Mouse (Mus musculus) neutrophil, adult 5-6 weeks (primary cell): Measurements from ENCODE around the gene Pih1d1. TPM values are rescaled to one million over a fixed set of nuclear protein-coding genes. Genes with fewer than 3 reads are reported as not detected.
"Not testable (repeated sequence)": the region's sequence is repeated elsewhere in the genome, so short reads cannot be mapped to it uniquely, and the experiment has no call there.

ENCODE experiments used
- ATAC-seq: fragments of 151-379, 151-347 bp; 2 replicates; pipeline ENCODE4 v1.8.0; 2017; ENCODE audit warnings: mild to moderate bottlenecking, moderate TSS enrichment; ENCODE audit not compliant: insufficient number of reproducible peaks, poor library complexity, low FRiP score, severe bottlenecking; ENCODE audit errors: extremely low read depth
- total RNA-seq: library from RNA; stranded (forward); fragments of 200-1000 nt; gene quantifications from 2 replicates; pipeline ENCODE4 v1.2.3, GENCODE M21; 2017

Pih1d1 gene
- total RNA-seq, 1 experiment from 2014 or later: 38.5 TPM

DNA sequence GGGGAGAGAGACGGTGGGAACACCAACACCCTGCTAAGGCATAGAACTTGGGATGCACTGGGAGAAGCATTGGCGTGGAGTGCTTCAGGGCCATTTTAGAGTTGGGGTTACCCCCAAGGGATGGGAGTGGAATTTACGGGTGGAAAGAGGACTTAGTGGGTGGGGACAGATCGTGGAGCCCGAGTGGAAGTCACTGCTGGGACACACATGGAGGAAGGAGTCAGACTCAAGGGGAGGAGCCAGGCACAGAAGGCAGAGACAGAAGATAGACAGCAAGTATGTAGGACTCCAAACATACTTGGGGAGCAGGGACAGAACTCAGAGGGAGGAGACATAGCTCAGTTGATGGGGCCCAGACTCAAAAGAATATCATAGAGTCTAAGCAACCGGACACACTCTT is 8.4 kb downstream of the Pih1d1 start:
- ATAC-seq: no peak

DNA sequence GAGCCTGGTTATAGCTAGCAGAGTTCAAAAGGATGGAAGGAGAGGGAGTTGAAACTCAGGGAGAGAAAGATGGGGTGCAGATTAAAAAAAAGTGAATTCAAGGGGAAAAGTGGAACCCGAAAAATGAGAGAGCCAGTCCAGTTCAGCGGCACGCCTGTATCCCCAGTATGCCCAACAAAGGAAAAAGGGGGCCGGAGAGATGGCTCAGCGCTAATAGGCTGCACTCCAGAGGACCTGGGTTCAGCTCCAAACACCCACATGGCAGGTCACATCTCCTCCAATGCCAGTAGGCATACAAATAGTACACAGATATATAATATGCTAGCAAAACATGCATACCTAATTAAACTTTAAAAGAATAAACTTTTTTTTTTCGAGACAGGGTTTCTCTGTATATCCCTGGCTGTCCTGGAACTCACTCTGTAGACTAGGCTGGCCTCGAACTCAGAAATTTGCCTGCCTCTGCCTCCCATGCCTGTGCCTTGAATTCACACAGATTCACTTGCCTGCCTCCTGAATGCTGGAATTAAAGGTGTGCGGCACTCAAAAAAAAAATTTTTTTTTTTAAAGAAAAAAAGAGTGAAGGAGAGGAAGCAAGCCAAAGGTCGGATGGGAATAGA is 9.0 kb downstream of the Pih1d1 start:
- ATAC-seq: no peak

DNA sequence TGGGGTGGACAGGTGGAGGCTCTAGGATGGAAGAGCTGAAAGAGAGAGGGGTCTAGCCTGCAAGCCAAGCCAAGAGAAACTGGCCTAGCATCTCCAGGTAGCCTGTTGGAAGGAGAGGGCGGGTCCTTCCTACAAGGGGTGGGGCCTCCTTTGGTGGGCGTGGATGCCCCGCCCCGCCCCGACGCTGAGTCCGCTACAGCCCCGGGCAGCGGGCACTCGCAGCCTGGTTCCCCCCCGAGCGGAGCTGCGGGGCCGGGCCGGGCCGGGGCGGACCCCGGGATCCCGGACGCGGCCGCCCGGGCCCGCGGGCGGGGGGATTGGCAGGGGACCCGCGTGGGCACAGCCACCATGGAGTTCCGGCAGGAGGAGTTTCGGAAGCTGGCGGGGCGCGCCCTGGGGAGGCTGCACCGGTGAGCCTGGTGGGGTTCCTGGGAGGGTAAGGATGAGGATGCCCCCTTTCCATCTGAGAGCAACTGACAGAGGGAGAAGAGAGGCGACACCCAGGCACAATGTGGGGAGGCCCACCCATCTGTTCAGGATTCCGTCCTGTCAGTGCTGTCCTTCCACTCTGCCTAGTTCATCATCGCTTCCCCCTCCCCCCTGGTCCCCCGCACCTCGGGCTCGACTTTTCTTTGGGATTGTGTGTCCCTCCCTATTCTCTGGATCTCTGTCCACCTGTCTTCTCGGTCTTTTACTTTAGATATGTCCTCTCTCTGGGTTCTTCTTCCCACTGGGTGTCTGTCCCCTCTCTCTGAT is 9.8 kb downstream of the Pih1d1 start, which contains the start of gene Slc17a7:
Gene Slc17a7 (plus strand): TSS at position 215 of the 756 bp plus-strand sequence.
- ATAC-seq: no peak

DNA sequence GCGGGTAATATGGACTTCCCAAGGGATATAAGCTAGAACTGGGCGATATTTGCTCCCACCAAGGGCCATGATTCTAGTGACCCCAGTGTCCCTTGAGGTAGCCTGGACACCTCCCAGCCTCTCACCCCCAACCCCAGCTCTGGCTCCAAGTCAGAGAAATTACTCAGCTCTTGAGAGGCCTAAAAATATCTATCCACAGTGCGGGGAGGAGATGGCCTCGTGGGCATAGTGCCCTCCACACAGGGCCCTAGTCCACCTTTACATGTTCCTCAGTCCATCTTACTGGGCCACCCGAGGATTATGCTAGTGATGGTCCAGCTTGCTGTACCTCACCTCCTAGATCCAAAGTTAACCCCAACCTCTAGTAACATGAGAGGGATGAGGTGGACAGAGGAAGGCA is 10.7 kb downstream of the Pih1d1 start:
- ATAC-seq: no peak

DNA sequence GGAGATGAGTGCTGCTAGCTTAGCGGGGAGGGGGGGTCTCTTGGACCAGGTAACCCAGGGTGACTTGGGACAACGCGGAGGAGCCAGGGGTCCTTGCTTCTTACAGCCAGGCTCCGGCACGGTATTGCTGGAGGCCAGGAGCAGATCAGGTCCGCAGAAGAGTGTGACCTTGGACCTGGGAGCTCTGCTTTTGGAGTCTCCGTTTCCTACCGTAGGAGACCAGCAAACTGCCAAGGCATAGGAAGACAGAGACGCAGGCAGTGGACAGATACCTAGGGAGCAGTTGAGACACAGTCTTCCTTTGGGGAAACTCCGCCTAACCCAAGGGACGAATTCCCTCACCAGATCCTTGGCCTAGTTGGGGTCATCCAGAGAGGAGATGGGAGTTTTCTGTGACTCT is 11.6 kb downstream of the Pih1d1 start:
- no peak for ATAC-seq

DNA sequence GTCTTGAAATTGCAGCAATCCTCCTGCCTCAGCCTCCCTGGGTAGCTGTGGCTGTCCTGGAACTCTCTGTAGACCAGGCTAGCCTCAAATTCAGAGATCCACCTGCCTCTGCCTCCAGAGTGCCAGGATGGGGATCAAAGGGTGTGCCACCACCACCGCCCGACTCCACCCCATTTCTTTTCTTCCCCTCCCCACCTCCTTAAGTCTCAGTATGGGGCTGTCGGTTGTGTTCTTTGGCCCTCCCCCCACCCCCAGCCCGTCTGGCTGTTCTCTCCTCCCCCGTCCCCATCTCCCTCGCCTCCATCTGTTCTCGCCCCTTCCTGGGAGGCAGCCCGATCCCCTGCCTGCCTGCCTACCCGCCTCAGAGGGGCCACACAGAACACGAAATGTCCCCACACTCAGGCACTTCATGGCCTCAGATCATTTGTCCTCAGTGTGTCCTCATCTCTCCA is 12.9 kb downstream of the Pih1d1 start:
- no peak for ATAC-seq

DNA sequence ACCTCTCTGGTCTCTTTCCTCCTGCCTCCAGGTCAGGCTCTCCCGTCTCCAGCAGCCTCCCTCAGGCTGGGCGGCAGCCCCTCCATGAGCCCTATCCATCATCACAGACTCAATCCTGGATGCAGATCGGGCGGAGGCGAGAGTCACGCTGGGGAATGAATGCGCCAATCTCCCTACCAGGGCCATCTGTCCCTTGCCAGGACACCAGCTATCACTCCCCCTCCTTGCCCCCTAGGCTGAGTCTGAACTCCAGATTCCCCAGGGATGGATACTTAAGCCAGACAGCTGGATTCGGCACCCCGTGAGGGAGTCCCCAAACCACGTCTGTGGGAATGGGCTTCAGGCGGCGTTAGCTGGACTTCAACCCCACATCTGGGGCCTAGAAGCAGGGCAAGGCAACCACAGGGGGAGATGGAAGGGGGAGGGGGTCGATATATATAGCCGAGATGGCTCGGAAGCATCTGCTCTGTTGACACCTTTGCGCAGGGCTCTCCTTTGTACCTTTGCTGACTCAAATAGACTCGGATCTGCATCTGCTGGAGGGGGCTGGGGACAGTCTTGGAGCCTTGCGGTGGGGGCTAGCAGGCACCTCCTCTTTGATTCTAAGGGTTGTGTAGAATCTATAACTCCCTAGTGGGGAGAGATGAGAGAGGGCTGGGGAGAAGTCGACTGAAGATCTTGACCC is 13.8 kb downstream of the Pih1d1 start:
- no peak for ATAC-seq

DNA sequence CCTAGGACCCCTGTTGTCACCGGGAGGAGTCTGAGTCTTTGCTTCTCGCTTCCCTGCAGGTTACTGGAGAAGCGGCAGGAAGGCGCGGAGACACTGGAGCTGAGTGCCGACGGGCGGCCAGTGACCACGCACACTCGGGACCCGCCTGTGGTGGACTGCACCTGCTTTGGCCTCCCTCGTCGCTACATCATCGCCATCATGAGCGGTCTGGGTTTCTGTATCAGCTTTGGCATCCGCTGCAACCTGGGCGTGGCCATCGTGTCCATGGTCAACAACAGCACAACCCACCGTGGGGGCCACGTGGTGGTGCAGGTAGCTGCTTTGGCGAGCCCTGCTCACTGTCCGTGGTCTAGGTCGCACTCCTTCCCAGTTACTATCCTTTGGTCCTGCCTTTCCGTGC is 14.6 kb downstream of the Pih1d1 start:
- no peak for ATAC-seq

DNA sequence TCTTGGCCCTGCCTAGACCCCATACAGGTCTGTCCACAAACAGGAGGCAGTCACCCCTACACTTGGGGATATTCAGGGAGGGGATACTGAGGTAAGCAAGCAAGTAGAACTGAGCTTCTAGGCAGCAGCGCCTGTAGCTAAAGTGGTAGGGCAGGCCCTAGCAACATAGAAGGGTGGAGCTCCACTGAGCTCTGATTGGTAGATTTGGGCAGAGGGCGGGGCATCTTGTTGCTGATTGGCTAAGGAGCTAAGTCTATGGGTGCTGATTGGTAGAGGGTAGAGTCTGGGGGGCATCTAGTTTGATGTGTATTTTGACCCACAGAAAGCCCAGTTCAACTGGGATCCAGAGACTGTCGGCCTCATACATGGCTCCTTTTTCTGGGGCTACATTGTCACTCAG is 15.4 kb downstream of the Pih1d1 start:
- ATAC-seq: no peak

DNA sequence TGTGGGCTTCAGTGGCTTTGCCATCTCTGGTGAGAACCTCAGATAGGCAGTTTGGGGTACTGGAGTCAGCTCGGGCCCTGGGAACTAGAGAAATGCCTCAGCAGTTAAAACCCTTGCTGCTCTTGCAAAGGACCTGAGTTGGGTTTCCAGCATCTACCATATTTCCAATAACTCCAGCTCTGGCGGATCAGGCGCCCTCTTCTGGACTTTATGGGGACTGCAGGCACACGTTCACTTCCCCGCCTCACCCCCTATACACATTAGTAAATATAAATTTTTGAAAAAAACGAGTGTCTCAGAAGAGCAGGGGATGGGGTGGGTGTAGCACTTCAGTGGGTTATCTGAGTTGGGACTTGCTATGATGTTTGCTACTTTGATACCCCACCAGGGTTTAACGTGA is 18.9 kb downstream of the Pih1d1 start:
- no peak for ATAC-seq

DNA sequence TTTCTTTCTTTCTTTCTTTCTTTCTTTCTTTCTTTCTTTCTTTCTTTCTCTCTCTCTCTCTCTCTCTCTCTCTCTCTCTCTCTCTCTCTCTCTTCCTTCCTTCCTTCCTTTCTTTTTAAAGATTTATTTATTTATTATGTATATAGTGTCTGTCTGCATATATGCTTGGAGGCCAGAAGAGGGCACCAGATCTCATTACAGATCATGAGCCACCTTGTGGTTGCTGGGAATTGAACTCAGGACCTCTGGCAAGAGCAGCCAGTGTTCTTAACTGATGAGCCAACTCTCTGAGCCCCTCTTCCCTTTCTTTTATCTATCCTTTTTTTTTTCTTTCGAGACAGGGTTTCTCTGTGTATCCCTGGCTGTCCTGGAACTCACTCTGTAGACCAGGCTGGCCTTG is 19.7 kb downstream of the Pih1d1 start:
- ATAC-seq: not testable (repeated sequence)

DNA sequence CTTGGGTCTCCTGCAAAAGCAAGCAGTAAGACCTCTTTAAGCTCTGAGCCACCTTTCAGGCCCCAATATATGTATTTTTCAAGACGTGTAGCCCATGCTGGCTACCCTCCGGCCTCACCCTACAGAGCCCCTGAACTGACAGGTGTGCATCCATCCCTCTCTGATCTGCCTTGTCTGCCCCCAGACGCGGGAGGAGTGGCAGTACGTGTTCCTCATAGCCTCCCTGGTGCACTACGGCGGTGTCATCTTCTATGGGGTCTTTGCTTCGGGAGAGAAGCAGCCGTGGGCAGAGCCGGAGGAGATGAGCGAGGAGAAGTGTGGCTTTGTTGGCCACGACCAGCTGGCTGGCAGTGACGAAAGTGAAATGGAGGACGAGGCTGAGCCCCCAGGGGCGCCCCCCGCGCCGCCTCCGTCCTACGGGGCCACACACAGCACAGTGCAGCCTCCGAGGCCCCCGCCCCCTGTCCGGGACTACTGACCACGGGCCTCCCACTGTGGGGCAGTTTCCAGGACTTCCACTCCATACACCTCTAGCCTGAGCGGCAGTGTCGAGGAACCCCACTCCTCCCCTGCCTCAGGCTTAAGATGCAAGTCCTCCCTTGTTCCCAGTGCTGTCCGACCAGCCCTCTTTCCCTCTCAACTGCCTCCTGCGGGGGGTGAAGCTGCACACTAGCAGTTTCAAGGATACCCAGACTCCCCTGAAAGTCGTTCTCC is 20.6 kb downstream of the Pih1d1 start:
- ATAC-seq: no peak

DNA sequence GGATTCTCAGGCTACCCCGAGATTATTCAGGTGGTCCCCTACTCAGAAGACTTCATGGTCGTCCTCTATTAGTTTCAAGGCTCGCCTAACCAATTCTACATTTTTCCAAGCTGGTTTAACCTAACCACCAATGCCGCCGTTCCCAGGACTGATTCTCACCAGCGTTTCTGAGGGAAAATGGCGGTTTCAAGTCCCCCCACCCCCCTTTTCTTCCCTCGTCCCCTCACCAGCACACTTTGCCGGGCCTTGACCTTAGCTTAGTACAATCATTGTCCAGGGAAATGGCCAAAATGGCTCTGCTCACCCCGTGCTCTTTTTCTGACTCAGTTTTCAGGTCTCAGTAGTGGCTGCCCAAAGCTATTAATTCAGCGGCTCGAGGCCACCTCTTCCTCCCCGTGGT is 21.3 kb downstream of the Pih1d1 start:
- no peak for ATAC-seq

DNA sequence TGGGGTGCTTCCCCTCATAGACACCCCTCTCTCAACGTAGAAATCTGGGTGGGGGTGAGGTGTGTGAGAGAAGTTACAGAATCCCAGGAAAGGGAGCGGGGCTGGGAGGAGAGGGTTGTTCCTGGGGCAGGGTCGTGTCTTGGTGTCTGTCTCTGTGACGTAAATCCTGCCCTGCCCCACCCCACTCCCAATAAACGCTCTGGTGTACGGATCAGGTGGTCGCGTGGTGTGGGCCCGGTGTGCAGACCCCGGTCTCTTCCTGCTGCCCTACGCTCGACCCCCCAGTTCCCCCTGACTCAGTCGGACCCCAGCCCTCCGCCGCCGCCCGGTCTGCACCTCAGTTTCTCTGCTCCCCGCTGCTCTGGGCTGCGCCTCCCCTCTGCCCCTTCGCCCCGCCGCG is 21.8 kb downstream of the Pih1d1 start:
- ATAC-seq: no peak

DNA sequence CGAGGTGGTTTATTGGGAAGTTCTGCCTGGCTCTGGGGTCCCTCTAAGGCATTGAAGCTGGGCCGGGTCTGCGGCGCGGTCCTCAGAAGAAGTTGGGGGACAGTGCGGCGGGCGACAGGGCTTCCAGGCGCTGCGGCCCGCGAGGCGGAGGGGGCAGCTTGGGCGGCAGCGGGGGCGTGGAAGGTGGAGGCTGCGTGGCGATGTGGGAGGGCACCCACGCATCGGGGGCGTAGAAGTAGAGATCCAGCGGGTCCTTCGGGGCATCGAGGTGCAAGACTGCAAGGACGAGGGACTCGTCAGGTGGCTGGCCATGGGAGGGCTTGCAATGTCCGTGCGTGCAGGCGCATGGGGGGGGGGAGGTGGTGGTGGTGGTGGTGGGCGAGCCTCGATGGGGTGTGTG is 22.3 kb downstream of the Pih1d1 start:
- no peak for ATAC-seq

DNA sequence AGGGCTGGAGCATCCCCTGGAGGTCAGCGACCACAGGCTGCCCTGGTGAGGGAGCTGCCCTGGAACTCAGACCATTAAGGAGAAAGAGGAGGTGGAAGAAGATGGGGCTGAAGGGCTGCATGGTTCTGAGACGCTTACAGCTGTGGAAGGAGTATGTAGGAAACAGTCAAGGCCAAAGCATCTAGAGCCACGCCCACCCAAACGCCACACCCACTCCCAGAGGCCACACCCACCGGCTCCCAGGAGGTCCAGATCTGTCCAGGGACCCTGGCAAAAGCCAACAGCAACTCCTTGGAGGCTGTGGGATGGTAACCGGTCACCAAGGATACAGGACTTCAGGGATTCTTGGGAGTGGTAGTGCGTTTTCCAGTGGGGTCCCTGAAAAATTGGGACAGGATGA is 24.4 kb downstream of the Pih1d1 start:
- no peak for ATAC-seq

DNA sequence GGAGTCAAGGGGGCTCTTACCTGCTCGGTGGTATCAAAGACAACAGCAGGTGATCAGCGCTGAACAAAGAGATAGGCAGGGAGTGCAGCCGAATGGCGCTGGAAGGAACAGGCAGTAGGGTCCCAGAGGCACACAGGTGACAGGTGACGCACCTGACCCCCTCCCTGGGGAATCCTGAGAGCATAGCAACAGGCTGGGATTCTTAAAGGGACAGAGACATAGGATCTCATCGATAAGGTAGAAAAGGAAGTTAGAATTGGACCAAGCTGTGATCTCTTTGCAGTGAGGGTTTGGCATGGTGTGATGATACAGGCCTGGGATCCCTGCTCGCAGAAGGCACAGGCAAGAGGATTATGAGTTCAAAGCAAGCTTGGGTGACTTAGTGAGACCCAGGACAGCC is 25.4 kb downstream of the Pih1d1 start, which contains the start of gene Gfy:
Gene Gfy (minus strand): TSS at position 101 of the 400 bp plus-strand sequence.
- no peak for ATAC-seq

DNA sequence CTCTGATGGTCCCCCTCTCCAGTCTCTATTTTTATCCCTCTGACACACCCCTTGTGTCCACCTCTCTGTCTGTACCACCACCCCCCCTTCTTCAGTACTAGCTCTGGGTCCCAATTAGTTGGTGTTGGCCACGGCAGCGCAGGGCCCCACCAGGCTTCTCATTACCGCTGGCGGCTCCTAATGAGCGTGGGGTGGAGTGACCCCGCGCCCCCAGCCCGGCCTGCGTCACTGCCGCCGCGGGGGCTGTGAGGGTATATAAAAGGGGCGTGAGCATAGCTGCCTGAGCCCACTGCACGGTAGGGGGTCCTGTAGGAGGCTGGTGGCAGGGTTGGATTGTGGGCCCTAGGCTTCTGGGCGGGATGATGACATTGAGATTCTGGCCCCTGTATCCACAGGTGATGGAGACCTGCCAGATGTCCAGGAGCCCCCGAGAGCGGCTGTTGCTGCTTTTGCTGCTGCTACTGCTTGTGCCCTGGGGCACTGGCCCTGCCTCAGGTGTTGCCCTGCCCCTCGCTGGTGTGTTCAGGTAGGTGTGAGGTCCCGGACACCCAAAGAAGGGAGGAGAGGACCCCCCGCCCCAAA is 26.9 kb downstream of the Pih1d1 start, which contains the start of gene Pth2:
Gene Pth2 (plus strand): TSS at position 100 of the 582 bp plus-strand sequence.
- no peak for ATAC-seq

DNA sequence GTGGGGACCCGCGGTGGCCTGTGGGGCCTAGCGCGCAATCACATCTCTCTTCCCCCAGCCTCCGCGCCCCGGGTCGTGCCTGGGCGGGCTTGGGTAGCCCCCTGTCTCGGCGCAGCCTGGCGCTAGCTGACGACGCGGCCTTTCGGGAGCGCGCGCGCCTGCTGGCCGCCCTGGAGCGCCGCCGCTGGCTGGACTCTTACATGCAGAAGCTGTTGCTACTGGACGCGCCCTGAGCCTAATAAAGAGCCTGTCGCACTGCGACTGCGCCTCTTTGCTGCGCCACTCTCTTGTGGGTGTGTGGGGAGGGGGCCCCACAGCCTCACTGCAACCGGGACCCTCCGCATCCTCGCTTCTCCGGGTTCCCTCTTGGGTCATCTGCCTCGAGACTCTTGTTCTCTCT is 27.4 kb downstream of the Pih1d1 start:
- no peak for ATAC-seq
